Mouse (Mus musculus): ENCODE results near the gene Upf3a. TPM values are rescaled to one million over a fixed set of nuclear protein-coding genes. Genes with fewer than 3 reads are reported as not detected.
"Not testable (repeated sequence)": the region's sequence is repeated elsewhere in the genome, so short reads cannot be mapped to it uniquely, and the experiment has no call there.

The Upf3a gene
- total and polyA plus RNA-seq, 3 experiments = 18.1 to 40.5 (median 25.0) TPM

- H3K4me1 ChIP-seq (ENCODE audit: control insufficient read depth in 1 of 2, insufficient read depth in 2 of 2) = peaks cover 0 to 9% of the 10 kb centered on the region in 2 experiments; a peak in 2 of 4 replicates
- H3K4me2 ChIP-seq (ENCODE audit: insufficient read depth, low read depth, poor library complexity, severe bottlenecking) = no peak overlapping the region
- TF ChIP-seq NELFE (IDR thresholded peaks at IDR 0.05; ENCODE audit: low read depth, low read length) = no peak
- TF ChIP-seq USF2 (conservative IDR thresholded peaks at IDR 0.05; ENCODE audit: low read depth, low read length) = no peak
- TF ChIP-seq TCF12 (IDR thresholded peaks at IDR 0.05; ENCODE audit: low read depth, low read length) = no peak
- no peak for TF ChIP-seq ETS1 (conservative IDR thresholded peaks at IDR 0.05; ENCODE audit: low read depth, low read length)
- no peak for TF ChIP-seq MXI1 (IDR thresholded peaks at IDR 0.05; ENCODE audit: low read depth, low read length)
- no peak for TF ChIP-seq KAT2A (IDR thresholded peaks at IDR 0.05; ENCODE audit: insufficient replicate concordance, low read length)
- TF ChIP-seq CHD2 (IDR thresholded peaks at IDR 0.05; ENCODE audit: low read length) = no peak
- TF ChIP-seq SMC3 (IDR thresholded peaks at IDR 0.05; ENCODE audit: low read depth, low read length) = no peak
- no peaks in the 10 kb centered on the region for H3K9me3 ChIP-seq (replicated peaks; ENCODE audit: low read length)
- H3K36me3 ChIP-seq (replicated peaks in 1 of 2; ENCODE audit: control insufficient read depth in 1 of 2, insufficient read depth in 1 of 2, low read length in 1 of 2) = no peaks in the 10 kb centered on the region
- no peak overlapping the region for H3K9ac ChIP-seq (ENCODE audit: insufficient read depth, low read depth)
- H3K79me2 ChIP-seq (replicated peaks; ENCODE audit: control insufficient read depth, extremely low read depth, insufficient read depth, poor library complexity, severe bottlenecking) = no peaks in the 10 kb centered on the region
- no peaks in the 10 kb centered on the region for H3K27me3 ChIP-seq (replicated peaks)
- DNase-seq (ENCODE audit: extremely low read depth) = no peak
- no peak overlapping the region for H3K4me3 ChIP-seq (replicated peaks in 1 of 3; ENCODE audit: low read depth in 2 of 3, low read length in 2 of 3, poor library complexity in 1 of 3)
- no peak overlapping the region for H3K27ac ChIP-seq (ENCODE audit: insufficient read depth, low read depth)
- dilution Hi-C loops (cut with MboI; ENCODE audit: extremely low pct_ligation_motif_present, extremely low pct_unique_long_range_greater_than_20kb, low sequenced_read_pairs) (no loop called here), in situ Hi-C loops (cut with MboI; ENCODE audit: low pct_ligation_motif_present, low pct_unique_long_range_greater_than_20kb, low sequenced_read_pairs) (loop anchor here (10.0 kb wide), 3 partner anchors 66 to 326 kb away; partner anchors contain the start of gene Rasa3)
Measured at GRCm38 (mm10) chr8:13740817-13741613, 44.4 kb upstream of the Upf3a start.

- DNase-seq (ENCODE audit: extremely low read depth); H3K9ac ChIP-seq (ENCODE audit: insufficient read depth, low read depth); H3K9me3 ChIP-seq (replicated peaks; ENCODE audit: low read length); H3K36me3 ChIP-seq (replicated peaks in 1 of 2; ENCODE audit: control insufficient read depth in 1 of 2, insufficient read depth in 1 of 2, low read length in 1 of 2); H3K4me2 ChIP-seq (ENCODE audit: insufficient read depth, low read depth, poor library complexity, severe bottlenecking); H3K79me2 ChIP-seq (replicated peaks; ENCODE audit: control insufficient read depth, extremely low read depth, insufficient read depth, poor library complexity, severe bottlenecking); H3K27me3 ChIP-seq (replicated peaks); H3K4me1 ChIP-seq (ENCODE audit: control insufficient read depth in 1 of 2, insufficient read depth in 2 of 2); dilution Hi-C loops (cut with MboI; ENCODE audit: extremely low pct_ligation_motif_present, extremely low pct_unique_long_range_greater_than_20kb, low sequenced_read_pairs); H3K4me3 ChIP-seq (replicated peaks in 1 of 3; ENCODE audit: low read depth in 2 of 3, low read length in 2 of 3, poor library complexity in 1 of 3); H3K27ac ChIP-seq (ENCODE audit: insufficient read depth, low read depth): not testable (repeated sequence)
- in situ Hi-C loops (cut with MboI; ENCODE audit: low pct_ligation_motif_present, low pct_unique_long_range_greater_than_20kb, low sequenced_read_pairs) = loop anchor here (10.0 kb wide), 3 partner anchors 71 to 331 kb away; partner anchors contain the start of gene Rasa3
Measured at GRCm38 (mm10) chr8:13746212-13746611, 39.2 kb upstream of the Upf3a start.

- Histone ChIP-seq H3K4me3 (replicated peaks in 1 of 3; ENCODE audit: low read depth in 2 of 3, low read length in 2 of 3, poor library complexity in 1 of 3) (no peak overlapping the region), H3K27ac (ENCODE audit: insufficient read depth, low read depth) (no peak overlapping the region), H3K79me2 (replicated peaks; ENCODE audit: control insufficient read depth, extremely low read depth, insufficient read depth, poor library complexity, severe bottlenecking) (no peaks in the 10 kb centered on the region), H3K9ac (ENCODE audit: insufficient read depth, low read depth) (no peak overlapping the region), H3K9me3 (replicated peaks; ENCODE audit: low read length) (peaks cover 2% of the 10 kb centered on the region), H3K27me3 (replicated peaks) (no peaks in the 10 kb centered on the region), H3K4me1 (ENCODE audit: control insufficient read depth in 1 of 2, insufficient read depth in 2 of 2) (no peaks in the 10 kb centered on the region), H3K36me3 (replicated peaks in 1 of 2; ENCODE audit: control insufficient read depth in 1 of 2, insufficient read depth in 1 of 2, low read length in 1 of 2) (no peaks in the 10 kb centered on the region), H3K4me2 (ENCODE audit: insufficient read depth, low read depth, poor library complexity, severe bottlenecking) (no peak overlapping the region)
- no peak for TF ChIP-seq CHD2 (IDR thresholded peaks at IDR 0.05; ENCODE audit: low read length)
- TF ChIP-seq ETS1 (conservative IDR thresholded peaks at IDR 0.05; ENCODE audit: low read depth, low read length) = no peak
- no peak for TF ChIP-seq NELFE (IDR thresholded peaks at IDR 0.05; ENCODE audit: low read depth, low read length)
- TF ChIP-seq HCFC1 (IDR thresholded peaks at IDR 0.05; ENCODE audit: low read depth, low read length) = no peak
- TF ChIP-seq MAZ (IDR thresholded peaks at IDR 0.05; ENCODE audit: low read depth, low read length) = no peak
- TF ChIP-seq TBP (conservative IDR thresholded peaks at IDR 0.05; ENCODE audit: low read depth, low read length) = no peak
- TF ChIP-seq TCF12 (IDR thresholded peaks at IDR 0.05; ENCODE audit: low read depth, low read length) = no peak
- TF ChIP-seq ZKSCAN1 (IDR thresholded peaks at IDR 0.05; ENCODE audit: borderline replicate concordance, low read depth, low read length) = no peak
- no peak for TF ChIP-seq RCOR1 (conservative IDR thresholded peaks at IDR 0.05; ENCODE audit: low read depth, low read length)
- no peak for TF ChIP-seq ZMIZ1 (IDR thresholded peaks at IDR 0.05; ENCODE audit: low read depth, low read length)
- TF ChIP-seq RAD21 (IDR thresholded peaks at IDR 0.05; ENCODE audit: low read depth, low read length) = no peak
- TF ChIP-seq JUN (IDR thresholded peaks at IDR 0.05; ENCODE audit: insufficient read depth, low read depth, low read length) = no peak
- TF ChIP-seq EP300 (IDR thresholded peaks at IDR 0.05; ENCODE audit: low read length) = no peak
- no peak for TF ChIP-seq MYC (IDR thresholded peaks at IDR 0.05; ENCODE audit: low read depth, low read length)
- dilution Hi-C loops (cut with MboI; ENCODE audit: extremely low pct_ligation_motif_present, extremely low pct_unique_long_range_greater_than_20kb, low sequenced_read_pairs) = no loop called here
- DNase-seq (ENCODE audit: extremely low read depth) = no peak
- in situ Hi-C loops (cut with MboI; ENCODE audit: low pct_ligation_motif_present, low pct_unique_long_range_greater_than_20kb, low sequenced_read_pairs) = loop anchor here (10.0 kb wide), 3 partner anchors 73 to 333 kb away; partner anchors contain the start of gene Rasa3
Measured at GRCm38 (mm10) chr8:13747626-13748025, 37.8 kb upstream of the Upf3a start.
